Mouse (Mus musculus): Measurements from ENCODE around the gene Zbtb38. TPM values are rescaled to one million over a fixed set of nuclear protein-coding genes. Genes with fewer than 3 reads are reported as not detected.
"Not testable (repeated sequence)": the region's sequence is repeated elsewhere in the genome, so short reads cannot be mapped to it uniquely, and the experiment has no call there.

The Zbtb38 gene
- polyA plus RNA-seq, 1 experiment: 16.1 TPM

DNA sequence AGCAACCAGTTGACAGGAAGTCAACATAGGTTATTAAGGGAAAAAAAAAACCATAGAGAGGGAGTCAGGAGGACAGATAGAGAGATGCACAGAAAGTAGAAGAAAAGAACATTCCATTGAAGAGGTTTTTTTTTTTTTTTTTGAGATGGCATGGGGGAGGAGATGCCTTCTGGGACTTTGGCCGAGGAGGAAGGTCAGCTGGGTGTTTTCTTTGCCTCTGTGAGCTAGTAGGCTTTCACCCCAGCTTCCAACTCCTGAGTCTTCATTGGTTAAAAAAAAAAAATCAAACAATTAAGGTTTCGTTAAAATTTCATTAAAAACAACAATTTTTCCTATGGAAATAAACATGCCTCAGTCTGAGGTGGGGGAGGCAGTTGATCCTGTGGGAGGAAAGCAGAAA is 92.8 kb downstream of the Zbtb38 start:
- Histone ChIP-seq H3K4me3 (replicated peaks; ENCODE audit: extremely low read depth, low read depth, low read length) (no peak overlapping the region), H3K4me1 (ENCODE audit: control insufficient read depth, insufficient read depth, low read length) (no peaks in the 10 kb centered on the region)
- TF ChIP-seq POLR2A (IDR thresholded peaks at IDR 0.05; ENCODE audit: borderline replicate concordance, extremely low read depth, low read depth, low read length) (no peak), CTCF (IDR thresholded peaks at IDR 0.05; ENCODE audit: insufficient read depth, low read length) (no peak)
- no peak for DNase-seq
- 70% methylated on average over 2 of the region's 2 CpGs for WGBS

DNA sequence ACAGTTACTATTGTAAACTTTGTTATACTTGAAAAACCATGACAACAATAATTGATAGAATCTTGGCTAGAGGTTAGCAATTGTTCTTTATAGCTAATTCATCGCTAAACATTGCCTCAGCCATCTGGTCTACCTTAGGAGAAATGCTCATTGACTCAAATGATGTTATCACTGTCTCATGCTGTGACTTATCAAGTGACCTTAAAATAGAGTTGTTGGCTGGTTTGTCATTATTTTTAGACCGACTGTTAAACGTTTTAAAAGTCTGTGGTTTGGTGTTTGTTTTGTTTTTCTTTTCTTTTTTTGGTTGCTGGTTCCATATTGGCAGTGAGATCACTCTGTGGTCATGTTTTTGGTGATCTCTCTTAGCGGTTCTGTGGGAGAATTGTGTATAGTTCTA is 99.1 kb downstream of the Zbtb38 start:
- TF ChIP-seq POLR2A (IDR thresholded peaks at IDR 0.05; ENCODE audit: borderline replicate concordance, extremely low read depth, low read depth, low read length) (no peak), CTCF (IDR thresholded peaks at IDR 0.05; ENCODE audit: insufficient read depth, low read length) (no peak)
- DNase-seq: no peak
- WGBS: 54% methylated on average over 4 of the region's 4 CpGs
- H3K4me3 ChIP-seq (replicated peaks; ENCODE audit: extremely low read depth, low read depth, low read length): no peak overlapping the region
- H3K4me1 ChIP-seq (ENCODE audit: control insufficient read depth, insufficient read depth, low read length): no peaks in the 10 kb centered on the region

DNA sequence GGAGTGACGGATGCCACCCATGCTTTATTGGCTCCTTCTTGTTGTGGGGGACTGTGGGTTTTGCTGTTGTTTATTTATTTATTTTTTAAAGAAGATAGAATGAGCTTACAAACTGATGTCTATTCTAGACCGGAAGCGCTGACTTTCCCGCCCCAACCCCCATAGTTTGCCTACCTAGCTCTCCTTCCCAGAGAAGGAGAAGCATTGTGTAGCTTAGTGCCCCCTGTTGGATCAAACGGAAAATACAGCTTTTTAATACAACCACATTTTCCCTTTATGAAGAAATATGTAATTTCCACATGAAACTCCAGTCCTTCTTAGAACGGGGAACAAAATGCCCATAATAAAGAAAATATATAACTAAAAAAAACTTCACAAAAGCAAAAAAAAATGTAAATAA is 99.9 kb downstream of the Zbtb38 start:
- Histone ChIP-seq H3K4me3 (replicated peaks; ENCODE audit: extremely low read depth, low read depth, low read length) (no peak overlapping the region), H3K4me1 (ENCODE audit: control insufficient read depth, insufficient read depth, low read length) (no peaks in the 10 kb centered on the region)
- DNase-seq: no peak
- TF ChIP-seq CTCF (IDR thresholded peaks at IDR 0.05; ENCODE audit: insufficient read depth, low read length): 0 out of 2 replicates have a peak, but pooled peaks have one; percentile 17
- no peak for TF ChIP-seq POLR2A (IDR thresholded peaks at IDR 0.05; ENCODE audit: borderline replicate concordance, extremely low read depth, low read depth, low read length)
- 40% methylated on average over 6 of the region's 6 CpGs for WGBS

- no peak overlapping the region for H3K4me3 ChIP-seq (replicated peaks; ENCODE audit: extremely low read depth, low read depth, low read length)
- TF ChIP-seq POLR2A (IDR thresholded peaks at IDR 0.05; ENCODE audit: borderline replicate concordance, extremely low read depth, low read depth, low read length) (no peak), CTCF (IDR thresholded peaks at IDR 0.05; ENCODE audit: insufficient read depth, low read length) (no peak)
- H3K4me1 ChIP-seq (ENCODE audit: control insufficient read depth, insufficient read depth, low read length): no peaks in the 10 kb centered on the region
- no peak for DNase-seq
- 64% methylated on average over 7 of the region's 7 CpGs for WGBS
Measured at GRCm38 (mm10) chr9:96650807-96651206, 101.8 kb downstream of the Zbtb38 start.

- 45% methylated on average over 9 of the region's 9 CpGs for WGBS
- H3K4me1 ChIP-seq (ENCODE audit: control insufficient read depth, insufficient read depth, low read length): no peaks in the 10 kb centered on the region
- no peak for DNase-seq
- TF ChIP-seq CTCF (IDR thresholded peaks at IDR 0.05; ENCODE audit: insufficient read depth, low read length): no peak
- no peak for TF ChIP-seq POLR2A (IDR thresholded peaks at IDR 0.05; ENCODE audit: borderline replicate concordance, extremely low read depth, low read depth, low read length)
- H3K4me3 ChIP-seq (replicated peaks; ENCODE audit: extremely low read depth, low read depth, low read length): no peak overlapping the region
Measured at GRCm38 (mm10) chr9:96649924-96650323, 102.7 kb downstream of the Zbtb38 start.

DNA sequence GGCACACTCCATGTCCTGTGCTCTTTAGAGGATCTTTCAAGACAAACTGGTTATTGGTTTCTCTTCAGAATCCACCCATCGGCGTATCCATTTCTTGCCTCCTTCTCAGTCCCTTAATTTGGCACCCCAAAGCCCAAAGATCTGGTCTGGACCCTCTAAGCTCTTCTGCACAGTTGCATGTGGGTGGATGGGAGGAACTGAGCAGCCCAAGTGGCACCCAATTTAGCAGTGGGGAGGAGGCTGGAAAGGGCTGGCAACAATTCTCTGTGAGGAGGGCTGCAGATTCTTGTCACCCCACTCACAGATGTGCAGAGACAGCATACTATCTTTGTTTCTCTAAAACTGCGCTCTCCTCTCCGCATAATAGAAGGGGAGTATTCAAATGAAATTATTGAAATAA is 103.3 kb downstream of the Zbtb38 start:
- TF ChIP-seq CTCF (IDR thresholded peaks at IDR 0.05; ENCODE audit: insufficient read depth, low read length): no peak
- TF ChIP-seq POLR2A (IDR thresholded peaks at IDR 0.05; ENCODE audit: borderline replicate concordance, extremely low read depth, low read depth, low read length): no peak
- 88% methylated on average over 4 of the region's 4 CpGs for WGBS
- H3K4me3 ChIP-seq (replicated peaks; ENCODE audit: extremely low read depth, low read depth, low read length): no peak overlapping the region

GRCm38 (mm10) chr9:96646668-96647295 is 105.8 kb downstream of the Zbtb38 start:
- Histone ChIP-seq H3K4me3 (replicated peaks; ENCODE audit: extremely low read depth, low read depth, low read length) (no peak overlapping the region), H3K4me1 (ENCODE audit: control insufficient read depth, insufficient read depth, low read length) (no peaks in the 10 kb centered on the region)
- TF ChIP-seq CTCF (IDR thresholded peaks at IDR 0.05; ENCODE audit: insufficient read depth, low read length) (no peak), POLR2A (IDR thresholded peaks at IDR 0.05; ENCODE audit: borderline replicate concordance, extremely low read depth, low read depth, low read length) (no peak)
- WGBS: 43% methylated on average over 2 of the region's 2 CpGs
- no peak for DNase-seq

More for the DNA sequence above, 103.3 kb downstream of the Zbtb38 start:
- H3K4me1 ChIP-seq (ENCODE audit: control insufficient read depth, insufficient read depth, low read length): no peaks in the 10 kb centered on the region
- no peak for DNase-seq

GRCm38 (mm10) chr9:96644840-96645239 is 107.8 kb downstream of the Zbtb38 start:
- Histone ChIP-seq H3K4me3 (replicated peaks; ENCODE audit: extremely low read depth, low read depth, low read length) (no peak overlapping the region), H3K4me1 (ENCODE audit: control insufficient read depth, insufficient read depth, low read length) (no peaks in the 10 kb centered on the region)
- DNase-seq: no peak
- no peak for TF ChIP-seq POLR2A (IDR thresholded peaks at IDR 0.05; ENCODE audit: borderline replicate concordance, extremely low read depth, low read depth, low read length)
- TF ChIP-seq CTCF (IDR thresholded peaks at IDR 0.05; ENCODE audit: insufficient read depth, low read length): no peak
- 87% methylated on average over 2 of the region's 2 CpGs for WGBS

DNA sequence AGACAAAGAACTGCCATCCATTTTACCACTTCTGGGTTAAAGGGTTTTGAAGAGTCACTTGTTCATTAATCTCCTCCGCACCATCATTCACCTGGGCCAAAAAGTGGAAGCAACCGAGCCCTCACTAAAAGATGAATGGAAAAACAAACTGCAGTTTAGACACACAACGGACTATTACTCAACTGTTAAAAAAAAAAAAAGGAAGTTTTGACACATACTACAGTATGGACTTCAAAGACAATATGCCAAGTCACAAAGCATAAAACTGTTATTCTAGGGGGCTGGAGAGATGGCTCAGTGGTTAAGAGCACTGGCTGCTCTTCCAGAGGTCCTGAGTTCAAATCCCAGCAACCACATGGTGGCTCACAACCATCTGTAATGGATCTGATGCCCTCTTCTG is 108.6 kb downstream of the Zbtb38 start:
- not testable (repeated sequence) for H3K4me3 ChIP-seq (replicated peaks; ENCODE audit: extremely low read depth, low read depth, low read length); DNase-seq; H3K4me1 ChIP-seq (ENCODE audit: control insufficient read depth, insufficient read depth, low read length)
- 63% methylated on average over 3 of the region's 3 CpGs for WGBS

DNA sequence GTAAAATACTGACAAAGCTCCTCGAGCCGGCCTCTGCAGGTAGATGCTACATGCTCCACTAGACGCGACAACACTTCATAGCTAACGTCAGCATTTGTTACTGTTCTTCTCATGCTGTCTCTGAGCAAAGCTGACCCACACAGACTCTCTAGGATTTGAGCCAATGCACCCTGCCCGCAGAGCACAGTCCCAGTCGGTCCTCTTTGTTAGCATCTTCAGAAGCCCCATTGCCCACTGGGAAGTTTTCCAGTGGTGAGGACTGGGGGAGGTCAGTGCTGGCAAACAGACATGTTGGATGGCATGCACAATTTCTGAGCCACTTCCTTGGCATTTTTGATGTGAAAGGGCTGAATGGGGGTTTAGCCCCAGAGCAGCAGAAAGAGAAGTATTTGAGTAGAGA is 113.2 kb downstream of the Zbtb38 start:
- TF ChIP-seq CTCF (IDR thresholded peaks at IDR 0.05; ENCODE audit: insufficient read depth, low read length) (no peak), POLR2A (IDR thresholded peaks at IDR 0.05; ENCODE audit: borderline replicate concordance, extremely low read depth, low read depth, low read length) (no peak)
- no peak for DNase-seq
- H3K4me3 ChIP-seq (replicated peaks; ENCODE audit: extremely low read depth, low read depth, low read length): no peak overlapping the region
- WGBS: 87% methylated on average over 7 of the region's 7 CpGs
- no peaks in the 10 kb centered on the region for H3K4me1 ChIP-seq (ENCODE audit: control insufficient read depth, insufficient read depth, low read length)

All from lung, adult 2 months (tissue).